Mouse (Mus musculus) R1 (cell line): ENCODE measurements around the gene Gm14862.
"Not testable (repeated sequence)": the region's sequence is repeated elsewhere in the genome, so short reads cannot be mapped to it uniquely, and the experiment has no call there.

Source experiments
- DNase-seq: peaks from one replicate; pipeline ENCODE4 v3.0.0-alpha.2; 2018; ENCODE audit warnings: low read depth, low spot score

Gm14862 gene

DNA sequence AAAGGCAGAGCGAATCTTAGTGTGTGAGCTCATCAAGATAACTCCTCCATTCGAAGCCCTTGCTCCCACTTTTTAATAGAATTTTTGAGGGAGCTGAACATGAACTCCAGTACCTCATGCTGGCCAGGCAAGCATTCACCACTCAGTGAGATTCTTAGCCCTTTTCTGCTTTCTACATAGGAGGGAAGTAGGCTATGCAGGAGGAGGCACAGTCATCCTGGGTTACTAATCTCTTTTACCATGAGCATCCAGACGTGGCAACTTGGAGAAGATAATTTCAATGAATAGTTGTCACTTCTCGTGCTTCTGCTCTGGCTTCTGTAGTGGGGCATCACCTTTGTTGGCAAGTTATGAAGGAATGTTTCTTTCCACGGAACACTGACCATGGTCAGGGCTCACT lies at the start of gene Gm14862:
Gene Gm14862, minus strand, starts transcription at position 134 of the 400 bp plus-strand sequence.
- DNase-seq = no peak

DNA sequence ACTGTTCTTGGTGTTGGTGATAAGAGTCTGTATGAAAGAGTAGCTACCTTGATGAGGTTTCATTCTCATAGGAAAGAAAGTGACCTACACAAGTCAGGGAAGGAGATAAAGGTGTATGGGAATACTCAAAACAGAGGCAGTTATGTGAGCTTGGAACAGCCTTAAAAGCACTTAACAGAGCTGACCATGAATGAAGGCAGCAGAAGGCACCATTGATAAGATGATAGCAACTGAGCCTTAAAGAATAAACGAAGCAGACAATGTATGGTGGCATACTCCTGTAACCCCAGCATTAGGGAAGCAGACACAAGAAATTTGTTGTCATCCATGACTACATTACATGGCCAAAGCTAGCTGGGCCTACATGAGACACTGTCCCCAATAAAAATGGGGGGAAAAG lies 46.8 kb upstream of the Gm14862 start:
- DNase-seq = no peak

DNA sequence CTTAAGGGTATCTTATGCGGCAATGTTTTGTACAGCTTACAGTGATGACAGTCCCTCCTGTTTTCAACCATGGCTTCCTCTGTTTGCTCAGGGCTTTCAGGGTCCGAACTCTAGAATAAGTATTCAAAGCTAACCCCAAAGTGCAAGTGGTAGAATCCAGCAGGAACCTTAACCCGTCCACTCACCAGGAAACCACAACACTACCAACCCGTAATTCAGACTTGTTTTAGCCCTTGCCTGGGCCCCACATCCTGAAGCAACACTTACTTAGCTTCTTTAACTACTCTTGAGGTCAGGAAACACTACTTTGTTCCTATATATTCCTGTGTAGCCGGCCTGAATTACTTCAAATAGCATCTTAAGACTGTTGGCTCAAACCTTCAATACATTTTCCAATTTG lies 46.1 kb upstream of the Gm14862 start:
- no peak for DNase-seq

DNA sequence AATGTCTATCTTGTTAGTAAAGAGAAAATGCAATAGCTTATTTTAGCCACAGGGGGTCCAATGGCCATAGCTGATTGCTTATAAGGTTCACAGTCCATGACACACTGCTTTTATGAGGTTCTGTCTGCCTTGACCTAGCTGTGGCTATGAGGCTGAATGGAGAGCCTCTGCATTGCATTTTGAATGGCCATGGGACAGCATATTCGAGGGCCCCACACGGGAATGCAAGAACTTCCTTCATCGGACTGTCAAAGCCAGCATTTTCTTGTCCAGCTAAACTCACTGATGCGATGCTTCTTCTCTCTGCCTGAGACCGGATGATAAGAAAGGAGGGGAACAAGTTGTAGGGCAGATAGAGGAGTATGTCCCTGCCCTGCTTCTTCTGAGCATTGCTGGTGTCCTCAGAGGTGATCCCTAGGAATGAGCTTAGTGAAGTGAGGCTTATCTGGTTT lies 41.7 kb upstream of the Gm14862 start:
- no peak for DNase-seq

DNA sequence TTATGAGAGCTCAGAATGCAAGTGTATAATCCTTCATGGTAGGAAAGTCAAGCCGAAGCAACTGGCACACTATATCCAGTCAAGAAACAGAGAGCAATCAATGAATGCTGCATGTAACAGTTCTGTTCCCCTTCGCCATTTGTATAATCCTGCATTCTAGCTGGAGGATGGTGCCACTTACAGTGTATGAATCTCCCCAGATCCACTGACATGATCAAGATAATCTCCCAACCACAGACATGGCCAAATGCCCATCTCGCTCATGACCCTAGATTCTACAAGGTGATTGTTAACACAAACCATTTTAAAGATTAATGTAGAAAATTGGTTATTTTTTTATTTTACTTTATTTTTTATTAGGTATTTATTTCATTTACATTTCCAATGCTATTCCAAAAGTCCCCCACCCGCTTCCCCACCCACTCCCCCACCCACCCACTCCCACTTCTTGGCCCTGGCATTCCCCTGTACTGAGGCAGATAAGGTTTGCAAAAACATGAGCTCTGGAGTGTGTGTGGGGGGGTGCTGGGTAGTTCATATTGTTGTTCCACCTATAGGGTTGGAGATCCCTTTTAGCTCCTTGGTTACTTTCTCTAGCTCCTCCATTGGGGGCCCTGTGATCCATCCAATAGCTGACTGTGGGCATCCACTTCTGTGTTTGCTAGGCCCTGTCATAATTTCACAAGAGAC lies 36.6 kb upstream of the Gm14862 start:
- not testable (repeated sequence) for DNase-seq

GRCm38 (mm10) chrX:9283464-9283863 lies 26.8 kb upstream of the Gm14862 start, which contains the start of gene H2al1m:
Gene H2al1m, plus strand, starts transcription at chrX:9283764.
- DNase-seq = not testable (repeated sequence)

- no peak for DNase-seq
These were observed 17.6 kb upstream of the Gm14862 start for GRCm38 (mm10) chrX:9274321-9274720.

GRCm38 (mm10) chrX:9273377-9274002 lies 16.8 kb upstream of the Gm14862 start:
- peak; percentile 1 for DNase-seq

- peak; percentile 57 for DNase-seq
These were observed 16.0 kb upstream of the Gm14862 start, which contains the start of gene Xk for GRCm38 (mm10) chrX:9272460-9273361. Gene Xk, plus strand, starts transcription at chrX:9272756.

DNA sequence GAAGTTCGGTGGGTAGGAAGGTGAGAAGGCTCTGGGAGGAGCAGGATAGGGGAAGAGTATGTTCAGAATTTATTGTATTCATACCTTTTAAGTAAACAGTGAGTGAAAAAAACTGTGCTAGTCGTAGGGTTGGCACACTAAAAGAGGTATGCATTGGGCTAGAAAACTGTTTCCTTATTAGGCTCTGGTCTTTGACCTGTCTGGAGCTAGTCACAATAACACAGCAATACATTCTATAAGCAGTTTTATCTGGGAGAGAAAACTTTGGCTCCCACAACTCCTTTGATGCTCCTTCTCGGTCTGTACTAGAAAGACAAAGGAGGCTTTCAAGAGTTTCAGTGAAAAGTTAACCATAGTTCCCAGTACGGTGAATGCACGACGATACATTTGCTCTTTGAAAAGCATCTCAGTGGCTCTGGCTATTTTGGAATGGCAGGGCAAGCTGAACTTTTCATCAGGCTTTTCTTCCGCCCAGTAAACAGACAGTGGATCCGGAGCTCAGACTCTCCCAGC lies 15.3 kb upstream of the Gm14862 start:
- DNase-seq = no peak

DNA sequence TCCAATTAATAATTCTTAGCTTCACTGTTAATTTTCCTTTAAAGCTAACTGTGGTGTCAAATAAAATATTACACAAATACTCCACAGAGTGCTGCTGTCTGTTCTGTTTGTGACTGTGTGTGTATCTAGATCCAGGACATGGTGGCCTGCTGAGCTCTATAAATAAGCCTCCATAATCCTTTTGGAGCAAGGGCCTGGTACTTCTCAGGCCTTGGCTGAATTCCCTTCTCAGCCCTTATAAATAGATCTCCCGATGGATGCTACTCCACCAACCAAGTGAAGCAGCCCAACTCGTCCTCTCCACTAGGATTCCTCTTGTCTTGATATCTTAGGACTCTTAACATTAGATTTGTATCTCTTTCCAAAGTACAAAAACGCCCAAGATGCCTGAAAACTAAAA lies 14.4 kb upstream of the Gm14862 start:
- no peak for DNase-seq

DNA sequence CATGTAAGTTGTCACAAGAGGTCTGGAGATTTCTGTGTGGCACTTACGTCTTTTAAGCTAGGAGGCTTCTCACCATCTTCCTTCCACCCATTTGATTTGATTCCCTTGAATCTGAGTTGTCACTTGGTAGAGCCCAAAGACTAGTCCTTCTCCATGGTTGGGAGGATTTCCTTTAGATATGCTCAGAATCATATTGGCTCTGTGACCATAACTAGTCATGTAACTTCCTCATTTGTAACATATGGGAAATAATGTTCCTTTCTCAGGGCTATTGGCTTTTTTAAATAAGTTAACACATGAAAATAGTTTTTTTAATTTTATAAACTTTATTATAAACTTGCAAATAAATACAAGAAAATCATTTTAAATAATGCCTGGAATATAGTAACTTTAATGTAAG lies 2.6 kb upstream of the Gm14862 start:
- DNase-seq = no peak

DNA sequence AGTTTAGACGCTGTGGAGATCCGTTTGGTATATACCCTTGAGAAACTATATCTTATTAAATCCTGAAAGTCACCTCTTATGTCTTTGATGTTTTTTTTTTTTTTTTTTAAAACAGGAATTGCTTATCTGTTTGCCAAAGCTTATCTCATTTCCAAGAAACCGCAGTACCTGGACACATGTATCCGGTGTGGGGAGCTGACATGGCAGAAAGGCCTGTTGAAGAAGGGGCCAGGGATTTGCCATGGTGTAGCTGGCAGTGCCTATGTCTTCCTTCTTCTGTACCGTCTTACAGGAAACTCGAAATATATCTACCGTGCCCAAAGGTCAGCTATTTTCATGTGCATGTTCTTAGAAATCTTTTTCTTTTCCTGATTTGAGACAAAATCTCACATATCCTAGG lies 1.1 kb upstream of the Gm14862 start:
- no peak for DNase-seq

DNA sequence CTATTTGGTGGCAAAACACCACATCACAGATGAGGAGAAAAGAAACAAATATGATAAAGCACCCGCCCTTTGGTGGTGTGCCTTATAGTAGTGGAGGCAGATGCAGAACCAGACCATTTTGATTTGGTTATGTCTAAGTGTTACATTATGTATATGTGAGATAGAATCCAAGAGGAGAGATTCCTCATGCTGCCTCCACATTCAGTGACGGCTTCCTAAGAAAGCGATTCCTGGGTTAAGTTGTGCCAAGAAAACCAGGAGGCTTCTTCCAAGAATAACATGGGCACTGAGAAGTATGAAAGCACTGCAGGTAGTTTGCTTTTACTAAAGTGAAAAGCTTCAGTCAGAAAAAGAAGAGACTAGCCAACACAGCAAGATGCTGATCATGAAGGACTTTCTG lies 1.8 kb downstream of the Gm14862 start:
- DNase-seq = no peak

DNA sequence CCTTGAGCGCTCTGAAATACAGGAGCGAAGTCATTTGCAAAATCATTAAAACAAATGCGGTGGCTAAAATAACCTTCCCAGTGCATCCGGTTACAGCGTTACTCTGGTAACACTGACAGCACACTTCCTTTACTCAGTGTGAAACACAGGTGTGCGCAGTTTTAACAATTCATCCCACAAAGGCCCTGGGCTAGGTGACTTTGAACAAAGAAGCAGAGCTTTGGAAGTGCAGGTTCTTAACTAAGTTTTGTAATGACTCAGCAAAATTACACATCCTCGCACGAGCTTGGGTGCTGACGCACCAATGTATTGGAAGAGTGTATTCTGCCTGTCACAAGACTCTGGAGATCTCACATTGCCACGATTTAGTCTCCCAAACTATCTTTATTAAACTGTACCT lies 2.7 kb downstream of the Gm14862 start:
- peak; percentile 88 for DNase-seq

DNA sequence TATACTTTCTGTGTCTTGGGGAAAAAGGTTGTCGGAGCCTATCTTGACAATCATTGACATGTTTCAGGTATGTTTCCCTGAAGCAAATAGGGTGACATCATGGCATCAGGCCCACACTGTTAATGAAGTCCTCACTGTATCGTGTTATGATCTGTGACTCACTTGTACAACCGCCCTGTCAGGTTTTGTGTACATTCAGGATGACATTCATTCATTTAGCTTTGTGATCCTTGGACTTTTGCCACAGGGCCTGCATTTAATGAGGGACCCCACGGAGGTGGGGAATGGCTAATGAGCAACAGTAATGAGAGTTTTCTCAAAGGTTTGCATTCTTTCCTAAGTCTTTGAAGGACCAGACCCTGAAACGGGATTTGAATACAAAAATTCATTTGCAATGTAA lies 7.8 kb downstream of the Gm14862 start:
- DNase-seq = no peak

DNA sequence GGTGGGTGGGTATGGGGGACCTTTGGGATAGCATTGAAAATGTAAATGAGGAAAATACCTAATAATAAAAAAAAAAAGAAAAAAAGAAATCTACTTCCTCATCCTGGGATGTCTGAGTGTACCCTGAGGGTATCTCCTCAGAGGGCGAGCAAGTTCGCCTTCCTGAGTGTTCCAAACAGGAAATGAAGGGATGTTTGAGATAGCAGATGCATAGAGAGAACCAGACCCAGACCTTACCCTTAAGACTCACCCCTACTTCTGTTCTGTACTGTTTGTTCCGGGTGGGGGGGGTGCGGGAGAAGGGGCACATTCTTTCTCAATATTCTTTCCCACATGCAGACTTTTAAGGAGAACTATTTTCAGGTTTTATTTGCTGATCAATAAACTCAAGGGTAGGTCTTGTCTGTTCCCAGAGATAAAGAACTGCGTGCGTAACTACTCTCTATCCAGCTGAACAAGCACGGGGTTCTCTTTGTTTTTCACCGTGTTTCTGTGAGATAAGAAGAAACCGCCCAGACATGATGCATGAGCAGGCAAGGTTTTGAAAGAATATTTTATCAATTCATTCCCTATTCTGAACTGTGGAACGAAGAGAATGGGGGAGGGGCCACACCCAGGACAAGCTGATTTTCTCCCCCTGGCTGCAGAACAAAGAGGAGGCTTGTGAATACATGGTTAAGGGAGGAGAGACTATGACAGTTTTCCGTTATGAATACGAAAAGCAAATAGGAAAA lies 11.9 kb downstream of the Gm14862 start:
- no peak for DNase-seq

DNA sequence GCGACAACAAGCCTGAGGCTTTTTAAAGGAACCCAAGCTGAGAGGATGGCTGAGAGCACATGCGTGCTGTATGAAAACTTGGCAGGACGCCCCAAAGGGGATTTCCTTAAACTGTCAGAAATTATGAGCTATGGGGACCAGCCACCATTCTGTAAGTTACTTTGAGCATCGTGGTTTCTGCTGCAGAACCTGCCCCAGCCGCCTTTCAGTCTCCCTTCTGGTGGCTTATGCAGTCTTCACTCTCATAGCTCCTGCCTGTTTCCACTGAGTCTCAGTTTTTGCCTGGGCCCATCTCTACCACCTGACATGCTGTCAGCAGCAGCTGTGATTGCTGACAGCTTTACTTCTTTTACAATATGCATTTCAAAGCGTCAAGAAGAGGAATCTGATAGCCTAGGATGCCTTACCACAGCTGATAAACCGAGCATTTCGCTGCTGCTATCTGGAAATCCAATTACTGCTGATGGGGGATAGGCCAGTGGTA lies 13.3 kb downstream of the Gm14862 start:
- DNase-seq = no peak

DNA sequence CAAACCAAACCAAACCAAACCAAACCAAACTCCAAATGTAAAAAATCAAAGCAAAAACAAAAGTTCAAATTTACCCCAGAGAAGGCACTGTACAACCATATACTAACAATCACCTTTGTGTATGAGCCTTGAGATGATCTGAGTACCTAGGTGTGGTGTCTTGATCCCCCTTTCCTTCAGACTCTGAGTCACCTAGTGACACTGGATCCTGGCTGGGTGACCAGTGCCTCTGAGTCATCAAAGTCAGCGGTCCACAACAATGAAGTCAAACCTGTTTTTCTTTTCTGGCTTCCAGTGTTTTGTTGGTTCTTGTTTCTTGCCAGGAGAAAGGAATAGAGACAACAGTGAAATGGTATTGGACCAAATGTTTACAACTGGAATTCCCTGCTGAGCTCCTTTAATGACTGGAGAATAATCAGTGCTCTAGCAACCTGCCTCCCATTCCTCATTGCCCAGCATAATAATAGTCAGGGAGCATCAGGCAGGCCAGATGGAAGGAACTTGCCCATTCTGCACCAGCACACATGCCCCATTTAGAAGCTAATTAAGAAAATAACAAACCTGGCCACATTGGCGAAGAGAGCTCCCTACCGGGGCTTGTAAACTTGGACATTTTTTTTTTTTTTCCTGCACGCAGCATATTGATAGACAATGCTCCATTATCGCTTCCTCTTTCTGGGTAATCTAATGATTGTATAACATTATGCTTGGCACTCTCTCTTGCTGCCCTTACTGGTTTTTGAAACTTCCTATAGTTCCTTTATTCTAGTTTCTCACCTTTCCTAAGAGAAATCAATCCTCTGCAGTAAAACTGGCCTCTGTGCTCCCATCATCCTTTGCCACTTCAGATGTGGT lies 15.7 kb downstream of the Gm14862 start:
- peak; percentile 28 for DNase-seq

DNA sequence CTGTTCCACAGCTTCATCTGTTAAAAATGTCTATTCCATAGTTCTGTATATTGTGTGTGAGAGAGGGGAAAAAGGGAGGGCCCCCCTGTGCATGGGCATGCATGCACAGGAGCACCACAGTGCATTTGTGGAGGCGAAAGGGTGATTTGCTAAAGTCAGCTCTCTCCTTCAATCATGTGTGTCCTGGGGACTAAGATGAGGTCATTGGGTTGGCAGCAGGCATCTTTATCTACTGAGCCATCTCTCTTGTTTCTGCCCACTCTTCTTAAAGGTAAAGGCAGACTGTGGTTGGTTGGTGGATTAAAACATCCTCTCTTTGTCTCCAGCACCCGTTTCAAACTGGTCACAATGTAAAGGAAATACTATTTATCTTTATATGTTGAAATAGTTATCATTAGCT lies 29.6 kb downstream of the Gm14862 start:
- no peak for DNase-seq
